In the genomic region with DNA sequence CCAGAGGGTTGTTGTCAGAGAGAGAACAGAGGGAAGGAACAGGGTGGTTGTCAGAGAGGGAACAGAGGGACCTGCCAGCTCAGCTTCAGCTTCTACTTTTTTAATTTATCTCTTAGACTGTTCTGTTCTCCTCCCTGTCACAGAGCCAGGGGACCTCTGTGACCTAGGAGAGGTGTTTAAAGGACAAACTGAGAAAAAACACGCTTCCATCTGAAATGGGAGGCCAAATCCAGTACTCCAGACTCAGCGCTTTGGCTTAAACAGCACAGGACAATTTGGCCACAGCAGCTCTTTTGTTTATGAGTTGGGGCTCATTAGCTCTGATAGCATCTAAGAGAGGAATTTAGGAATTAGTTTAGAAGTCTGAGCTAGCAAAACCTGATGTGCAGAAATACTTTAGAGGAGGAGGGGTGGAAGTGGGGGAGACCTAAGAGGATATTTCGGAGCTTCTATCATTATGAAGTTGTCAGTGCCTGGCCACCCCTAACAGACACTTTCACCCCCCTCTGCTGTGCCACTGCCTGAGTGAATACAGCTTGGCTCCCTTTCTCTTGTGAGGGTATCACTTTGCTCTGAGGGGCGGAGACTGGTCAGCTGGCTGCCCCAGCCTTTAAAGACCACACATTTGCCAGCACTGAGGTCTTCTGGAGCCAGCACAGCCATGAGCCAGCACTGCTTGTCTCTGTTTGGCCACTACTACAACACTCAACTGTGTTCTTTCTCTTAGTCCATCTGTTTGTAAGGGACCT, we compare ENCODE assay signal across 11 mouse cellular contexts. TPM values are rescaled to one million over a fixed set of nuclear protein-coding genes. Genes with fewer than 3 reads are reported as not detected.
A peak's percentile ranks its signal among the peaks of the same experiment; 100 is the strongest.
DNase-seq lines count a peak whose midpoint lies in the region; ATAC-seq and TF ChIP-seq lines count a peak whose summit lies in the region.
"Had no signal": no experiment of that assay in that cellular context is flagged by ENCODE, and none has a peak within 500 bp of the region (broad histone marks: within the 10 kb centered on the region; RNA-seq: fewer than 3 reads in every experiment).

No protein-coding gene starts in this region.

- H3K4me1 ChIP-seq in forebrain, postnatal 0 days (ENCODE audit: insufficient read depth) = no peaks in the 10 kb centered on the region
- 0 out of 2 replicates have a peak, but pooled peaks cover 3% of the 10 kb centered on the region for H3K4me1 ChIP-seq in hindbrain, embryonic 15.5 days (replicated peaks)

- H3K27me3 ChIP-seq in forebrain, postnatal 0 days (ENCODE audit: insufficient read depth, low read length) = no peaks in the 10 kb centered on the region
- no peaks in the 10 kb centered on the region for H3K27me3 ChIP-seq in hindbrain, embryonic 15.5 days
- H3K27me3 ChIP-seq: neural tube, embryonic 13.5 days had no signal

- H3K4me2 ChIP-seq in forebrain, postnatal 0 days (ENCODE audit: low read depth) = no peak overlapping the region
- no peak overlapping the region for H3K4me2 ChIP-seq in hindbrain, embryonic 15.5 days
- H3K4me2 ChIP-seq: neural tube, embryonic 13.5 days had no signal

- WGBS in forebrain, postnatal 0 days = 18% methylated on average over 4 of the region's 4 CpGs
- WGBS in hindbrain, embryonic 15.5 days = 45% methylated on average over 4 of the region's 4 CpGs

- peak overlapping the region; percentile 59 for H3K27ac ChIP-seq in layer of hippocampus, adult 2 months
- H3K27ac ChIP-seq in forebrain, postnatal 0 days (ENCODE audit: low read depth, low read length) = no peak overlapping the region
- H3K27ac ChIP-seq in hindbrain, embryonic 15.5 days (replicated peaks) = no peak overlapping the region
- H3K27ac ChIP-seq: neural tube, embryonic 13.5 days had no signal

- no peak for TF ChIP-seq CTCF in layer of hippocampus, adult 2 months (conservative IDR thresholded peaks at IDR 0.05)
- TF ChIP-seq CTCF in forebrain, postnatal 0 days (IDR thresholded peaks at IDR 0.05; ENCODE audit: low read depth) = no peak

- H3K9ac ChIP-seq in forebrain, postnatal 0 days = no peak overlapping the region
- H3K9ac ChIP-seq in hindbrain, embryonic 15.5 days = no peak overlapping the region
- H3K9ac ChIP-seq: neural tube, embryonic 13.5 days had no signal

- DNase-seq in layer of hippocampus, adult 2 months (ENCODE audit: low spot score in 2 of 2) = peak in 1 of 2 experiments; percentile 9
- DNase-seq in layer of hippocampus, adult 9-10 months (ENCODE audit: low spot score) = no peak
- peak; percentile 72 for DNase-seq in embryo, embryonic 10 days (ENCODE audit: low spot score)
- peak; percentile 10 for DNase-seq in forebrain, postnatal 0 days
- no peak for DNase-seq in left cerebral cortex, adult 8-10 months (ENCODE audit: low spot score in 2 of 2)
- DNase-seq in B cell, adult 2 months = no peak
- DNase-seq: cerebellum, adult 11 months had no signal

- H3K36me3 ChIP-seq in forebrain, postnatal 0 days (ENCODE audit: insufficient read depth) = no peaks in the 10 kb centered on the region
- no peaks in the 10 kb centered on the region for H3K36me3 ChIP-seq in hindbrain, embryonic 15.5 days
- H3K36me3 ChIP-seq: neural tube, embryonic 13.5 days had no signal

- no peaks in the 10 kb centered on the region for H3K9me3 ChIP-seq in forebrain, postnatal 0 days (ENCODE audit: low read length)
- H3K9me3 ChIP-seq in hindbrain, embryonic 15.5 days = no peaks in the 10 kb centered on the region
- H3K9me3 ChIP-seq: G1E; neural tube, embryonic 13.5 days had no signal

- peak; percentile 83 for ATAC-seq in forebrain, postnatal 0 days
- peak; percentile 65 for ATAC-seq in hindbrain, embryonic 15.5 days (ENCODE audit: low FRiP score, low read depth)
- no peak for ATAC-seq in granulocyte monocyte progenitor cell, adult 5-6 weeks (replicated peaks; ENCODE audit: poor library complexity, severe bottlenecking)

- H3K4me3 ChIP-seq in layer of hippocampus, adult 2 months = no peak overlapping the region
- no peak overlapping the region for H3K4me3 ChIP-seq in forebrain, postnatal 0 days (ENCODE audit: low read depth, low read length)
- H3K4me3 ChIP-seq in hindbrain, embryonic 15.5 days = no peak overlapping the region
- H3K4me3 ChIP-seq: neural tube, embryonic 13.5 days had no signal

RNA-seq across cellular contexts. Expression of a gene that starts 40.4 kb away (rescaled TPM):
- total RNA-seq in layer of hippocampus, adult 2 months (2021) = 10 to 100 TPM; 48.9 to 56.3 TPM
- 1.7 and 1.8 TPM in 2 replicates for total RNA-seq in forebrain, postnatal 0 days (2014; rRNA removed)
- polyA plus RNA-seq in forebrain, postnatal 0 days (2015; fragmentation: Nextera tagmentation; extraction: Ambion mirVana) = 0.53 and 0.84 TPM in 2 replicates
- 1.0 and 1.2 TPM in 2 replicates for polyA plus RNA-seq in hindbrain, embryonic 15.5 days (2015; fragmentation: Nextera tagmentation; extraction: Ambion mirVana)
- not detected in 2 replicates for total RNA-seq in granulocyte monocyte progenitor cell, adult 5-6 weeks (2014; fragmentation: Nextera tagmentation)
- total RNA-seq in granulocyte monocyte progenitor cell, adult 5-6 weeks (2017) = 0.13 TPM in 1 of 2 replicates, not detected in the other
- 1 to 10 TPM; 5.6 to 6.4 (median 6.0) TPM for total RNA-seq in left cerebral cortex, adult 8-10 months (2022)

RNA-seq across cellular contexts. Expression of a gene that starts 49.3 kb away (rescaled TPM):
- total RNA-seq in layer of hippocampus, adult 2 months (2021) = 10 to 100 TPM; 23.5 TPM
- 33.1 and 34.5 TPM in 2 replicates for total RNA-seq in forebrain, postnatal 0 days (2014; rRNA removed)
- polyA plus RNA-seq in forebrain, postnatal 0 days (2015; fragmentation: Nextera tagmentation; extraction: Ambion mirVana) = 26.3 and 28.1 TPM in 2 replicates
- polyA plus RNA-seq in hindbrain, embryonic 15.5 days (2015; fragmentation: Nextera tagmentation; extraction: Ambion mirVana) = 32.4 and 32.5 TPM in 2 replicates
- total RNA-seq in granulocyte monocyte progenitor cell, adult 5-6 weeks (2014; fragmentation: Nextera tagmentation) = 34.0 and 41.9 TPM in 2 replicates
- 28.5 TPM in 2 replicates for total RNA-seq in granulocyte monocyte progenitor cell, adult 5-6 weeks (2017)
- 10 to 100 TPM; 19.1 to 23.4 (median 21.6) TPM for total RNA-seq in left cerebral cortex, adult 8-10 months (2022)

Comparison
In these comparisons a context has a peak if more than half of its experiments do, and no peak if none do; other contexts are left out.
1. DNase-seq: peak in embryo, embryonic 10 days (single experiment) and forebrain, postnatal 0 days (single experiment); none in layer of hippocampus, adult 9-10 months (single experiment), left cerebral cortex, adult 8-10 months (0 of 2) and B cell, adult 2 months (0 of 2).
2. RNA of a gene that starts 40.4 kb away (total RNA-seq): 48.9 to 56.3 TPM in layer of hippocampus, adult 2 months; 5.6 to 6.4 TPM in left cerebral cortex, adult 8-10 months, 1.7 to 1.8 TPM in forebrain, postnatal 0 days and 0.13 TPM in granulocyte monocyte progenitor cell, adult 5-6 weeks; every median in the first group is over 4 times any median in the second.